Mouse (Mus musculus): ENCODE measurements around the gene Exoc2.
A peak's percentile ranks its signal among the peaks of the same experiment; 100 is the strongest.

Gene Exoc2

DNA sequence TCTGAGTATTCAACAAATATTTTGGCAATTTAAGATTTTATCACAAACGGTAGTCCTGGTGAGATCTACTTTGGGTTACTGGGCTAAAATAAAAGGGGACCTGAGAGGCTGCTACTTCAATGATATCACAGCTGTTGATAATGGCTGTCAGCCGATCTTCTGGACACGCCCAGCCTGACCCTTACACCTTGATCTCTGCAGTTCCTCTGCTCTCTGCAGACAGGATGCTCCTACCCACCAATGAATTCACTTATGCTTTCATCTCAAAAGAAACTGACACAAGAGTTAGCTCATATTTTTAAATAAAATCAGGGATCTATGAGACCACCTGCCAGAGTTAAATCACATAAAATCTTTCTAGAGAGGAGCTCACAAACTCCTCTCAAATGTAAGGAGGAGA is 149.0 kb downstream of the Exoc2 start:
- DNase-seq (ENCODE audit: low spot score in 2 of 2), result no peak

DNA sequence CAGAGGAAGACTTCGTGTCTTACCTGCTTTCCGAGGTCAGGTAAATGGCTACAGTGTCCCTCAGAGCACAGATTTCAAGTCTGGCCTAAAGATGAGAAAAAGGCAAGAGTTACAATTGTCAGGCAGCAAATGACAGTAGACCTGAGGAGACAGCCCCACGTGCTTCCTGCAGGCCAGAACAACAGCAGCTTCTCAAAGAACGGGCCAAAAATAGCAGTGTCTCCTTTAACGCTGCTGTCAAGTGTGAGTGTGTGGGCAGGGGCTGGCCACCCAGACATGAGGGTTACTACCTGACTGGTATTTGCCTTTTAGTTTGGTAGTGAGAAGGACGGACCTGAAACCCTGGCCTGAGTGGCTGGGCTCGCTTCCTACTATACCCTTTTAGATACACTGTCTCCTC is 153.3 kb downstream of the Exoc2 start:
- DNase-seq (ENCODE audit: low spot score in 2 of 2), result no peak

DNA sequence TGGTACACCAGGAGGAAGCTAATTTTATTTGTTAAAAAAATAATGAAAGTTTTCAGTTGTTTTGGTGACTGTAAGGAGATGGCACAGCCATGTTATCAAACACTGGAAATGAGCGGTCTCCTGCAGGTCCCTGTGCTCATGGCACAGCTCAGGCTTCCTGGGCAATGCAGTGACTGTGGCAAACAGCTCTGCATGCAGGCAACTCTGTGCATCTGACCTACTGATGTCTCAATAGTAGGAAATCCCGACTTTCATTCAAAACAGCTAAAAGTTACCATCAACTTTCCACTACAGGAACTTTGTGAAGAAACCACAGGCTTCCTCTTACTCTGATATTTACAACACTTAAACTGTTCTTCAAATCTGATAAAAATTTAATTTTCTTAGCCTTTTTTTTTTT is 154.0 kb downstream of the Exoc2 start:
- DNase-seq (ENCODE audit: low spot score in 2 of 2), result no peak

DNA sequence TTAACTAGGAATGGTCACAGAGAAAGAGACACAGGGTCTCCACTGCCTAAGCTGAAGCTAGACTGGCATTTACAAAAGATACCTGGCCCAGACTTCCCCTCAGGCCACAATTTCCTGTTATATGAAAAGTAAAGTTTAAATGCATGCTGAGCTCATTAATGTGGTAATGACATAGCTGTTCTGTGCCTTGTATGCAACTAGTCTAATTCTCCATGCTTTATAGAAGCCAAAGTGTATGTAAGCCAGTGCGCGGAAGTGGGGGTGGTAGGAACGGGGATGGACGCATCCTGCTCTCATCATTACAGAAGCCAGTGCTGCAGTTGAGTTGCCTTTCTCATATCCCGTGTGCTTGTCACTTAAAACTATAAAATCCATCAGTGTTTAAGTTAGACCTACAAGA is 156.5 kb downstream of the Exoc2 start:
- DNase-seq (ENCODE audit: low spot score in 2 of 2), result no peak

DNA sequence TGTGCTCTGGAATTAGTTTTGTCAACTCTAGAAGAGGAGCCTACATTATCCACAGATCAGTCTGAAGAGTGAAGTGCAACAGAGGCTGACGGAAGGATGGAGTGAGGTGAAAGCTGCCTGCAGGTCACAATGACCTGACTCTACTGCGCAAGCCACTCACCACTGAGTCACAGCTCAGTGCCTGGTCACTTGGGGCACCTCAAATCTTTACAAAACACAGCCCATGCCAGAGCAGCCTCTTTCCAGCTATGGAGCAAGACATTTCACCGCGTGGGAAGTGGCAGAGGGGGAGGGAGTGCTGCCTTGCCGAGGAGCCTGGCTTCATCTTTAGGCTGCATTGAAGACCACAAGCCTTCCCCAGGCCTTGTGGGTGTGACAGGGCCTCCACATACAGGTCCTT is 159.6 kb downstream of the Exoc2 start:
- peak in 1 of 2 experiments; percentile 15 for DNase-seq (ENCODE audit: low spot score in 2 of 2)

DNA sequence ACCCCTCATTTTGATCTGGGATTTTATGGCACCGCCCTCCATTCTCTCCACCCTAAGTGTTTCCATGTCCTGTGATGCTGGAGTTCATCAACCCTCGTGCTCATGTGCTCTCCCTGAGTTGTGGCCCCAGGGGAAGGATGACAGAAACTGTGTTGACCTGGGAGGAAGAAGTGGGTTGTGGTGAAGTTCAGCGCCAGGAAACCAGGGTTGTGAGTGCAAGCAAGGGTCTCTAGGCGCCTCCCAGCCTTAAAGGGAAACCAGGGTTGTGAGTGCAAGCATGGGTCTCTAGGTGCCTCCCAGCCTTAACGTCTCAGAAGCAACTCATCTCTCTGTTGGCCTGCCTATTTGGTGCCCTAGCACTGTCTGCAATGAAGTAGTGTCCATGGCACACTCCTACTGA is 160.4 kb downstream of the Exoc2 start:
- peak in 1 of 2 experiments; percentile 8 for DNase-seq (ENCODE audit: low spot score in 2 of 2)

GRCm38 (mm10) chr13:30809240-30809639 is 164.7 kb downstream of the Exoc2 start:
- DNase-seq (ENCODE audit: low spot score in 2 of 2), result no peak

GRCm38 (mm10) chr13:30802336-30802955 is 171.4 kb downstream of the Exoc2 start:
- DNase-seq (ENCODE audit: low spot score in 2 of 2), result peak in 1 of 2 experiments; percentile 1

- peak in 1 of 2 experiments; percentile 17 for DNase-seq (ENCODE audit: low spot score in 2 of 2)
These were observed 172.0 kb downstream of the Exoc2 start for GRCm38 (mm10) chr13:30801886-30802285.

DNA sequence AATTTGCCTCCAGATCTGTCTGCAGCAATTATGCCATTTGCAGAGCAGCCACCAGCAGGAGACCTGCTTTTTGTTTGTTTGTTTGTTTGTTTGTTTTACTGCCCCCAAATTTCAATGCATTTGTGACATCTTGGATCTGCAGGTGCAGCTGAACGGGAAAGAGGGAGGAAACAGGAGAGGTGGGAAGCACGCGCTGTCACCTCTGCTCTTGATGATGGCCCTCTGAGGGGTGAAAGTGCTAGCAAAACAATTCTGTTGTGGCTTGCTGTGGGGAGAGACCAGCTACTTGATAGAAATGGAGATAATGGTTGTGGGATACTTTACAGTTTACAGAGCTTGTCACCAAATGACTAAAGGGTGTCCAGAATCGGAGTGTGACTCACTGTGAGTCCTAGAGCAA is 177.9 kb downstream of the Exoc2 start:
- DNase-seq (ENCODE audit: low spot score in 2 of 2), result peak; percentile 5 to 6

- peak in 1 of 2 experiments; percentile 4 for DNase-seq (ENCODE audit: low spot score in 2 of 2)
These were observed 180.3 kb downstream of the Exoc2 start for GRCm38 (mm10) chr13:30793616-30794015.

DNA sequence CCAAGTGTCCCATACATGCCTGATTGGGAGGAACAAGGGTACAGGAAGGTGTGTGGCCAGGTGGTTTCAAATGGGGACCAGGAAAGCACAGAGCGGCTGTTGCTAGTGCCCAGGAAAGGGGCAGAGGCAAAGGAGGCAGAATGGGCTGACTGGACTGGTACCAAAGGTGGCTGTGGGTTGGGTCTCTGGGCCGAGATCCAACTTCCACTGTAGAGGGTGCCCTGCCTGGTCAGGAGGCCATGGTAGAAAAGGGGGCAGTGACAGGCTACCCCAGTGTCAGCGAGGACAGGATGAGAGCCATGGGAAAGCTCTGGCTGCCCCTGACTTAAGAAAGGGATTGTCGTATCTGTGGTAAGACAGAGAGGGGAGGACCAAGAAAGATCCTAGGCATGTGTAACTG is 180.7 kb downstream of the Exoc2 start:
- peak; percentile 11 to 19 for DNase-seq (ENCODE audit: low spot score in 2 of 2)

GRCm38 (mm10) chr13:30792741-30793140 is 181.2 kb downstream of the Exoc2 start:
- peak; percentile 4 to 14 for DNase-seq (ENCODE audit: low spot score in 2 of 2)

GRCm38 (mm10) chr13:30792308-30792707 is 181.6 kb downstream of the Exoc2 start:
- DNase-seq (ENCODE audit: low spot score in 2 of 2), result peak in 1 of 2 experiments; percentile 15

- DNase-seq (ENCODE audit: low spot score in 2 of 2), result peak; percentile 15 to 17
These were observed 183.9 kb downstream of the Exoc2 start for GRCm38 (mm10) chr13:30790016-30790415.

- peak in 1 of 2 experiments; percentile 15 for DNase-seq (ENCODE audit: low spot score in 2 of 2)
These were observed 185.5 kb downstream of the Exoc2 start for GRCm38 (mm10) chr13:30788421-30788820.

DNA sequence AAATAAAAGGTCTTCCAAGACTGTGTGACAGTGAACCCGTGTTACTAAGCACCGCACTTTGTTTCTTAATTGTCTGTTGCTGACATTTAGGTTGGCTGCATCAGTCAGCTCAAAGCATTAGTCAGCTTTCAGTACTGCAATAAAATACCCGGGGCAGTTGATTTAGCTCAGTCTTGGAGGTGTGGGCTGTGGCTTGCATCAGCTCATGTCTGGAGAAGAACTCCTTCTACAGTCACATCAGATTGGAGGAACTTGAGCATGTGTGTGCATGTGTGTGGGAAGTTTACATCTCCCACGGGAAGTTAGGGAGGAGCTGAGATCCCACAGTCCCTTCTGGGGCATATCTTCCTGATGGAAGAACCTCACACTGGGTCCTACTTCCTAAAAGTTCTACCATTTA is 185.9 kb downstream of the Exoc2 start:
- DNase-seq (ENCODE audit: low spot score in 2 of 2), result peak; percentile 1 to 11

DNA sequence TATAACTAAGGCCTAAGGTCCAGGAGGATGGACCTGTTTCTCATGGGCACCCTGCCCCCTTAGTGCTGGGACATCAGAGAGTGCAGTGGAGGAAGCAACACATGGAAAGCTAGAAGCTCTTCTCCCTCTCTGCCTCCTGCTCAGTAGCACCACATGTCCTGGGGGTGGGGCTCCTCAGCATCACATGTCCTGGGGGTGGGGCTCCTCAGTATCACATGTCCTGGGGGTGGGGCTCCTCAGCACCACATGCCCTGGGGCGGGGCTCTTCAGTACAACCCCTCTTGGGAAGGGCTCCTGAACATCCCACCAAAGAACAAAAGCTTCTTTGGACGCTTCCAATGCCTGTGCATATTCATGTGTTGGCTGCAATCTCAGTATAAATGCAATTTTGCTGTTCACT is 186.3 kb downstream of the Exoc2 start:
- peak in 1 of 2 experiments; percentile 16 for DNase-seq (ENCODE audit: low spot score in 2 of 2)

- DNase-seq (ENCODE audit: low spot score in 2 of 2), result no peak
These were observed 186.9 kb downstream of the Exoc2 start for GRCm38 (mm10) chr13:30787036-30787320.

GRCm38 (mm10) chr13:30786235-30787035 is 187.5 kb downstream of the Exoc2 start:
- peak; percentile 38 to 58 for DNase-seq (ENCODE audit: low spot score in 2 of 2)

DNA sequence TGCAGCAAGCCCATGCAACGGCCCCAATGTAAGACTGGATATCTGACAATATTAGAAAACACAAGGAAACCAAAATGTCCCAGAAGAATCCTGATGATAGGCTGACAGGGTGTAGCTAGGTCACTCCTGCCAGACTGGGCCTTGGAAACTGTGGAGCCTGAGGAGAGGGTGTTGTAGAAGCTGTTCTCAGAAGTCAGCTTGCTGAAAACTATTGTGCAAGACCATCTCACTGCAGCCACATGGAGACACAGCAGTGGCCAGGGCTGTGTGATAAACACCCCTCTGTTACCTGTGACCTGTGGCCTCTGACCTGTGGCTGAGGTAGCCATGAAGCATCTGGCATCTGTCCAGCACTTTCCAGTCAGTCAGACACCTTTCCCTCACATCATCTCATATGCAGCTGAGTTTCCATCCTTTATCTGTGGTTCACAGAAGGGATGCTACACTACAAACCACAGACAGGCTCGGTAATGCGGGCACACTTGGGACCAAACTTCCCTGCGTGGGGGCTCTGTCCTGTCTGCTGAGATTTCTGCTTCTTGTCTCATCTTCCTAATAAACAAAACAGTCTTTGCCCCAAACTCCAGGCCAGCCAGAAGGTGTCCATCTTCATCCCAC is 188.4 kb downstream of the Exoc2 start:
- DNase-seq (ENCODE audit: low spot score in 2 of 2), result peak in 1 of 2 experiments; percentile 30

DNA sequence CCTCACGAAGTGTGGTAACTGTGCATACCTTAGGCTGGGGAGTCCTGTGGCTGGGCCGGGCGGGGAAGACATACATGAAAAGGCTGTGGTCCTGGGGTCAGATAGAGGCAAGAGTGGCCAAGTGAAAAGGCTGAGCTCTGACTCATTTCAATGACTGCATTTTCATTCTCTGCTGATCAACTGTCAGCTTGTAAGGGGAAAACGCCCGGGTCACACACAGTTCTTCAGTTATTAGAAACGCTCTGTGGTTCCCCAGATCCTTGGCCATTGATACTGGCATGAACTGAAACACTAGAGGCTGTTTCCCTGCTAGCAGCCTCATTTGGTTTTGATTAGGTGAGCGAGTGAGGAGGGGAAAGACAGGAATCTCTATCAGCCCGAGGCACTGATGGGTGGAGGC is 191.5 kb downstream of the Exoc2 start:
- peak in 1 of 2 experiments; percentile 16 for DNase-seq (ENCODE audit: low spot score in 2 of 2)

DNA sequence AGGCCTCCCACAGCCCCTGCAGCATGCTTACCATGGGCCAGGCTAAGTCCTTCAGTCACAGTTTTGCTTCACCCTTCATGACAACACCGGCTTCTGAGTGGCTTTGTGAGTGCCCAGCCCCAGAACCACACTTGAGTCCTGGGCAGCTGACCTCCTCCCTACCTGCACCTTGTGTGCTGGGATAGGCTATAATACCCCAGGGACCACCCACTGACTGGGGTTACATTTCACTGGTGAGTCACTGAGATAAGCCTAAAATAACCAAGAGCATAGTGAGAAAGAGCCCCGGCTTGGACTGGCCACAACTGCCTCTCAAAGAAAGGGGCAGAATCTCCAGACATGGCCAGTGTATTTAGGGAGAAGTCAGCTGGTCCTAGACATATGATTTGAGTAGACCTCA is 192.0 kb downstream of the Exoc2 start:
- peak in 1 of 2 experiments; percentile 9 for DNase-seq (ENCODE audit: low spot score in 2 of 2)
